Mouse (Mus musculus) kidney, adult 18-20 months (tissue): ENCODE measurements around the gene Ap2a1.

ENCODE experiments used
- DNase-seq: peaks from one replicate; pipeline ENCODE4 v3.0.0; 2021

Ap2a1 gene

DNA sequence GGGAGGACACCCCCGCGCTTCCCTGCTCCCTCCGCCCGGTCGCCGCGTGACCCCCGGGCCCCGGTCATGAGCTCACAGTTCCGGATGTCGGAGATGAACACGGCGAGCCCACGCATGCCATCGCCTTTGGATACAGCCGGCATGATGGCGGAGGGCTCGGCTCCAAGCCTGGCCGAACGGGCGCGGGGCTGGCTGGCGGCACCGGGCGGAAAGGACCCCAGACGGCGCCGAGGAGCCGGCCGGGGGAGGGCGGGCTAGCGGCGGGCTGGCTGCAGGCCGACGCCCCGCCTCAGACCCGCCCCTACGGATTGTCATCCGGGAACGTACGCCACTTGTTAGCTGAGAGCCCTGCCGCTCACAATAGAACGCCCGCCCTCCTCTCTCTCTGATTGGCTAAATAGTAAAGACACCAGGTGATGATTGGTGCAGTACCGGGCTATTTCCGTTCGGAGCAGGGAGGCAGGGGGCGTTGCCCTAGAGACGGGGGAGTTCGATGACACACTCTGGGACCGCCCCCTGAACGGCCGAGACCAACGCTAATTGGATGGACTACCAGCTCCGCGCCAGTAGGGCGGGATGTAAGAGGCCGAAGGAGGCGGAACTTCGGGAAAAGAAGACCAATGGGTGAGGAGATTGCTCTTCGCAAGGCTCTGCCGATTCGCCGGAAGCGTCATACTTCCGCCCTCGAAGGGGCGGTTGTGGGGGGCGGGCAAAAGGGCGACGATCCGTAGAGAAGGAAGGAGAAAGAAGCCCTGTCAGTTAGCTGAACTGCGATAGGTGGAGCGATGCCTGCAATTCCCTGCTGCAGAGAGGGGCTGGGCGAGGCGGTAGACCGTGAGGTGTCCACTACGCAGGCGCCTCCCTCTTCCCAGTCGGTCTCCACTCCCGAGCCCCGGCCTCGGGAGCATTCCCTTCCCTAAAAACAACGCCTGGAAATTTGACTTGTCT is at the start of gene Ap2a1:
TSS of gene Ap2a1 (minus strand) at position 293 of the 948 bp plus-strand sequence.
- DNase-seq = peak; percentile 99

DNA sequence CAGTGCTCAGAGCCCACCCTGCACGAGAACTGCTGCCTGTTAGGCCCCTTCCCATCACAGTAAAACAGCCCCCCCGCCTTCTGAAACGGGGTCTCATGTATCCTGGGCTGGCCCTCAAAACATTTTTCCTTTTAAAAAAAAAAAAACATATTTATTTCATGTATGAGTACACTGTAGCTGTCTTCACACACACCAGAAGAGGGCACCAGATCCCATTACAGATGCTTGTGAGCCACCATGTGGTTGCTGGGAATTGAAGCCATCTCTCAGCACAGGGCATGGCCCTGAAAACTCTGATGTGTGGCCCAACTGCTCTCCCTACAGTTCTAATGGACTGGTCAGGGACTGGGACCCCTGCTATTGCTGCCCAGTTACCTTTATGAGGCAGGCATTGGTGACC is 49.0 kb upstream of the Ap2a1 start:
- no peak for DNase-seq

DNA sequence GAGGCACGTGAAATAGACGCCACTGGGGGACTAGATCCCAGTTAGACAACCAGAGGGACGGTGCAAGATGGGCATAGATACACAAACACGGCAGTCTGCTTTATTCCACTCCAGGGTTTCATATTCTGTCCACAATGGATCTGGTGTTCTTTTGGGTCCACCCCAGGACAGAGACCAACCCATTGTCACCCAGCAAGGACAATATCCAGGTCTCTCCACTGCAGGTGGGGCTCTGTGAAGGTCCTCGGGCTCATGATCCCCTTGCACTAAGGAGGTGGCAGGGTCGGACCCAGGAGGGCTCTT is 45.8 kb upstream of the Ap2a1 start:
- no peak for DNase-seq

DNA sequence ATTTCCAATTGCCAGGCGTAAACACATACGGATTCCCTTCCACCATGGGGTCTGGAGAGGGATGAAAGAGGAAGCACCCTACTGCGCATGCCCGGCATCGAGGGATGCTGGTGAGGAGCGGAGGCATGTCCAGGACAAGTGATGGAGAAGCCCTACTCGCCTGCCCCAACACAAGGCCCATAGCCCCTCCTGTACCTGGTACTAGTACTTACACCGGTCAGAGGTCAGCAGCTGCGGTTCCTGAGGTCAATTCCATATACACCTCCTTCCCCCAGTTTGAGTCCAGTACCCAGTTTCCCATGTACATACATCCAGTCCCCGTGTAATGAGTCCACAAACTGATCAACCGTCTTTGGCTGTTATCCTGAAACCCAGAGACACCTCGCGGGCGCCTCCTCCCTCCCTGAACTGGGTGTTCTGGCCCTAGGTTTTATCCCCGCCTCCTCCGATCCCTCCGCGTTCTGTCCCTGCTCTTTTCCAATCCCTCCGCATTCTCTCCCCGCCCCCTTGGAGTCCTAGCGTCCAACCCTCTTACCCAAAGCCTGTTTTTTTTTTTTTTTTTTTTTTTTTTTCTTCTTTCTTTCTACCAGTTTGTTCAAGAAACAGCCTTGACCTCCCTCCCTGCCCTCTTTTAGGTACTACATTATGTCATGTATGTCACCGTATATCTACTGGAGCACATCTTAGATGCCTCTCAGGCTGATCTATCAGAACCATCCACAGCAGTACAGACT is 45.3 kb upstream of the Ap2a1 start, which contains the start of gene Cpt1c:
TSS of gene Cpt1c (minus strand) at position 469 of the 734 bp plus-strand sequence.
- DNase-seq = peak; percentile 62

DNA sequence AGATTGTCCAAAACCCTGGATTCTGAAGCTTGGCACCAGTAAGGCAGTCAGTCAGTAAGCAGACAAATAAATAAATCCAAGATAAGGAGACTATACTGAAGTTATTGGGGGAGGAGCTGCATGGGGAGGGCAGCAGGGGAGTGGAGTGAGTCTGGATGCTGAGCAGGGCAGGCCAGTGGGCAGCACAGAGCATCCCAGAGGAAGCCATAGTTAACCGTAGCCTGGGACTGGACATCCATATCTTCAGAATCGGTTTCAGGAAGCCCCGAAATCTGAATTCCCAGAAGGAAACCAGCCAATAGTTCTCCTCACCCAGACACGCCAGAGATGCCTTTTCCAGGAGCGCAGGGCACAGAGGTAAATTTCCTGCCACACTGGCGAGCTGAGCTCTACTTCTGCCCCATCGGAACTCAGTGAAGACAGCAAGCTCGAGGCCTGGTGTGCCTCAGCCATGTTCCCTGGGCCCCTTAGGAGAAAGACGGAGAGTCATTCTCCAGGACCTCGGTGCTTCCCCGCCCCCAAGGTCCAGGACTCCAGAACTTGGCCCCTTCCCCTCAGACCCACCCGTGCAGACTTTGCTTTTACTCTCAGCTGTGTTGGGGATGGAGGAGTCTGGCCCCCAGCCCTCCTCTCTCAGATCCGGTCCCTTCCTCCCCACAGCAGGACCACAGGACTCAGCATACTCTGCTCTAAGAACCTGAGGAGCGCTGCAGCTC is 44.3 kb upstream of the Ap2a1 start:
- no peak for DNase-seq

DNA sequence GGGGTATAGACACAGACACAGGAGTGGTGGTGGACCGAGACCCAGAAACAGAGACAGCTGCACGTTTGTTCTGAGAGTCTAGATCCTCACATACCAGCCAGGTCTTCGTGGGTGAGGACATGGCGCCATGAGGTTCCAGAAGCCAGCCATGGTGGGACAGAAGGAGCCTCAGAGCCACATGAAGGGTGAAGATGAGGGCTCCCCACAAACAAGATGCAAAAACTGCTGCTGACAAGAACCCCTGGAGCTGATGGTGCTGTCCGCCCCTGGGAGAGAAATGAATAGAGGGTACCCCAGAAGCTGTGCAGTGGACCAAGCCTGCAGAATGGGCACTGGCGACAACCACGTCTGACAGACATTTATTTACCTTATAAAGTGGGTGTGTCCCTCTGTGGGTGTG is 41.8 kb upstream of the Ap2a1 start:
- DNase-seq = no peak

DNA sequence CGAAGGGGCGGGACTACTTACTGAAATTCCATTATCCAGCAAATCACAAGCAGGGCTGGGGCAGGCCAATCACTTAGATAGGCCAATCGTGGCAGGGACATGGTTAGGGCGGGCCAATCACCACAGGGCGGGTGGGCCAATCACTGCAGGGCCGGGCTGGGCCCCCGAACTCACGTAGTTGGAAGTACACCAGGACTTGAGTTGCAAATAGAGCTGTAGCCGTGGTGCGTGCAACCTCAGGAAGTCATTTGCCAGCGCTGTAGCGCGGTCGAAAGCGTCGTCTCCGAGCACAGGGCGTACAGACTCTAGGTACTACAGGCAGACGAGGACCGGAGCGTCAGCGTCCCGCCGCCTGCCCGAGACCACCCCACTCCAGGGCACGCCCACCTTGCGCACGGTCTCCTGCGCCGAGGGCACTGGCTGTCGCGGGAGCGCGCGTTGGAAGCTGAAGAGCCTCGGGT is 41.0 kb upstream of the Ap2a1 start:
- DNase-seq = peak; percentile 84

DNA sequence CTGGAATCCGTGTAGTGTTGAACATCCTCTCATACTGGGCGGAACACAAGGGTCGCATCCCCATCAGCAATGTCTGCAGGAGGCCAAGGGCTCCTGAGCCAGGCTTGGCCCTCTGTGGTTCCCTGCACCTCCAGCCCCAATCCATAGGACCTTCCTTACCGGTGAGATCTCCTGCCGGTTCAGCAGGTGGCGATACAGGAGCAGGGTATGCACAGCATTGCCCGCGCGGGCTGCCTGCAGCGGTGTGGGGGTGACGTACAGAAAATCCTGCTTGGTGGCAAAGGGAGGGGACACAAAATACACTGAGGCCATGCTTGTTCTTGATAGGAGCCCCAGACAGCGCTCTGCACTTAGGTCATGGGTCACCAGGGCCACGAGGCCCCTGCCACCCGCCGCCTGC is 37.3 kb upstream of the Ap2a1 start:
- no peak for DNase-seq

DNA sequence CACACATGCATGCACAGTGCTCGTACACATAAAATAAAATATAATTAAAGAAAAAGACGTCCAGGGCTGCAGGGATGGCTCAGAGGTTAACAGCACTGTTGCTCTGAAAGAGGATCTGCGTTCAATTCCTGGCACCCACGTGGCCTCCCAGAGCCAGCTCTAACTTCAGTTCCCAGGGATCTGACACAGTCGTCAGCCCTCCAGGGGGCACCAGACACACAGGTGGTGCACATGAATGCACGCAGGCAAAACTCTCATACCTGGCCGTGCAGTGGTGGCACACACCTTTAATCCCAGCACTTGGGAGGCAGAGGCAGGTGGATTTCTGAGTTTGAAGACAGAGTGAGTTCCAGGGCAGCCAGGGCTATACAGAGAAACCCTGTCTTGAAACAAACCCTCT is 36.7 kb upstream of the Ap2a1 start:
- DNase-seq = peak; percentile 41

DNA sequence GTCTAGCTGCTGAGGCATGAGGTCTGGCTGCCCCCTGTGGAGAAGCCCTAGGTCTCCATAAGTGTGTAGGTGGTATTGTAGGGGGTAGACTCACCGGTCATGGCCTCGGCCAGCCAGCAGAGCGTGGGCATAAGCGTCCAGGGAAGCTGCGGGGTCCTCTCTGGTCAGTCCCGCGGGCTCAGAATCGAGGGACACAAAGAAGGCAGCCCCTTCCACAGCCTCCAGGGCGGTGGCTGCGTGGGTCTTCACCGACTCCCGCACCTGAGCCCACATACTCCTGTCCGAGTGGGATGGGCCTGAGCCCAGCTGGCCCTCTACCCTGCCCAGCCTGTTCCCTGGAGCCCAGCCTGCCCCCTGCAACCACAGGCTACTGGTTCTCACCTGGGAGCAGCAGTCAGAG is 35.7 kb upstream of the Ap2a1 start:
- DNase-seq = no peak

DNA sequence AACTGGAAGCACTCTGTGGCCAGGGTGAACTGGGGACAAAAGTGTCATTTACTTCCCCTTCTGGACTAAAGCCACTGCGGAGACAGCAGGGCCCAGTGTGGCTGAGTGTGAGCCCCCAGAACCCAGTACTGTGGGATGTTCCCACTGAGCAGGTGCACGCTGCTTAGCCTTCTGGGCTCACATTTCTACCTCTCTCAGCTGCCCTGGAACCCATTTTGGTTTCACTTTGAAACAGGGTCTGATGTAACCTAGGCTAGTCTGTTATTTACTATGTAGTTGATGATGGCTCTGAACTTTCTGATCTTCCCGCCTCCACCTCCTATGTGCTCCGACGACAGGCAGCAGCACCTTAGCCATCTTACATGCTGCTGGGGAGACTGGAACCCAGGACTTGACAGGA is 33.5 kb upstream of the Ap2a1 start:
- no peak for DNase-seq

DNA sequence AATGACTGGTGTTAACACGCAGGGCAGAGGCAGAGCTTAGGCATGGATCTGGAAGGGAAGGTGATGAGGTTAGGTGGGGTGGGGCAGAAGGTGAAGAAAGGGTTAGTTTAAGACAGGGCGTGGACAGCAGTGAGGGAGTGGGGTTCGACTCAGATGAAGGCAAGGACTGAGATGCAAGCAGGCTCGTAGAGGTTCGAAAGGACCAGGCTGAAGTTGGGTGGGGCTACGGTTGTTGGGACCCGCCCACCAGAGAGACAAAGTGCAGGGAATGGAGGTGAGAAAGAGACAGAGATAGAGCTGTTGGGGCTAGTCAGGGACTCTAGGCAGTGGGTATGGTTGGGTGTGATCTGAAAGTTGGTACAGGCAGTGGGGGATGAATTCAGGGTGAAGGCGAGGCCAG is 33.0 kb upstream of the Ap2a1 start:
- no peak for DNase-seq

DNA sequence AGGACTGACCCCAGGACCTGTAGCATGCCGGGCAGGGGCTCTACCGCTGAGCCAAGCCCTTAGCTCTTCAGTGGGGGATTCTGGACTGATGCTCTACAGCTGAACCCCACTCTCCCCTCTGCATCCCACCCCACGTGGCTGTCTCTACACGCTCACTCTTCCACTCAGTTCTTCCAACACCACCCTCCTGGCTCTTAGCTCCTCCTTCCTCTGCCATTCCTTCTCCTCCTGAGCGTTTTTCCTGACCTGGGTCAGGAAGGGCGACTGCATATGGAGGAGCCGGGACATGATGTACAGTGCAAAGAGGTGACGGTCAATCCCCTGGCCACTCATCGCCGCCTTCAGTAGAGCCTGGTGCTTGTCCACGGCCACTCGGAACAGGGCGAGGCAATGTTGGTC is 31.2 kb upstream of the Ap2a1 start:
- DNase-seq = no peak

DNA sequence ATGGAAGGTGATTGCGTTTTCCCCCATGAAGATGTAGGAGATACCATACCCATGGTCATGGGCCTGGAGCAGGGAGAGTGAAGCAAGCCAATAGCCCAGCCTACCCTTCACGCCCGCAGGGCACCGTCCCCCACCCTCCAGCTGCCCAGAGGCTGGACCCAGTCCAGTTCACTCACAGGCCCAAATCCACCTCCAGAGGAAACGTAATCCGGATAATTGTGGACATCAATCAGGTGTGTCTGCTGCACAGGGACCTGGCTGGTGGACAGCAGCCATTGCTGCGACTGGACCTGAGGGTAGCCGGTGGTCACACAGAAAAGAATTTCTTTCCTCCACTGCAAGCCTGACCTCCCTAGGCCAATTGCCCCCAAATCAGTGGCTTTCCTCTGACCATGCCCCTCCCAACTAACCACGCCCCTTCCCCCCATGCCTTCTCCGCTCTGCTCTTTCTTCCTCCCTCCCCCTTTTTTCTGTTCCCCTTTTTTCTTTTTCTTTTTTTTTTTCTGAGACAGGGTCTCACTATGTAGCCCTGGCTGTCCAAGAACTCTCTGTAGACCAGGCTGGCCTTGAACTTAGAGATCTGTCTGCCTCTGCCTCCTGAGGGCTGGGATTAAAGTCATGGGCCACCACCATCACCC is 30.7 kb upstream of the Ap2a1 start:
- no peak for DNase-seq

DNA sequence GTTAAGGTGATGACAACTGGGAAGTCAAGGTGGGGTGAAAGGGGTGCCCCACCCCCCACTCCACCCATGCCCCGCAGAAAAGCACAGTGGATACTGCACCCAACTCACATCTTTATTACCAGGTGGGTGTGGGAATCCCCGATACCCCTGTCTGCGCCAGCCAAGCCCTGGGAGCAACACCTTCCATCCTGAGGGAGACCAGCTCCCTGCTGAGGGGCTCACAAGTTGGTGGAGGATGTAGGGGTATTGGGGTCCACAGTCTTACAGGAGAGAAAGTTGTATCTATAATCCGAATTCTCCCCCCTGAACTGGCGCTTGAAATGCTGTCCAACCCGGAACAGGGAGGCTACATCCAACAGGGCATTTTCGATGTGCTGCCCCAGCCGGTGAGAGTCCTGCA is 30.0 kb upstream of the Ap2a1 start:
- no peak for DNase-seq

DNA sequence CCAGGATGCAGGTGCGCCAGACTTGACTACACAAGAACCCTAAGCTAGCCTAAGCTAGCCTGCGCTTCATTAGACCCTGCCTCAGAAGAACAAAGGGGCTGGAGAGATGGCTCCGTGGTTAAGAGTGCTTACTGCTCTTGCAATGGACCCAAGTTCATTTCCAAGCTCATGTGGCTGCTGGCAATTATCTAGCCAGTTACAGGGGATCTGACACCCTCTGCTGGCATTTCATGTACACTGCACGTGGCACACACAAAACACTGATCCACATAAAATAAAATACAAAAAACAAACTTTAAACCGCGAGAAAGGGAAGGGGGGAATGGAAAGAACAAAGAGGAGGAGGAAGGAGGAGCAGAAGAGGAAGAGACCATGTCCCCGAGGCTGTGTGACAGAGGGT is 28.9 kb upstream of the Ap2a1 start:
- peak; percentile 65 for DNase-seq

DNA sequence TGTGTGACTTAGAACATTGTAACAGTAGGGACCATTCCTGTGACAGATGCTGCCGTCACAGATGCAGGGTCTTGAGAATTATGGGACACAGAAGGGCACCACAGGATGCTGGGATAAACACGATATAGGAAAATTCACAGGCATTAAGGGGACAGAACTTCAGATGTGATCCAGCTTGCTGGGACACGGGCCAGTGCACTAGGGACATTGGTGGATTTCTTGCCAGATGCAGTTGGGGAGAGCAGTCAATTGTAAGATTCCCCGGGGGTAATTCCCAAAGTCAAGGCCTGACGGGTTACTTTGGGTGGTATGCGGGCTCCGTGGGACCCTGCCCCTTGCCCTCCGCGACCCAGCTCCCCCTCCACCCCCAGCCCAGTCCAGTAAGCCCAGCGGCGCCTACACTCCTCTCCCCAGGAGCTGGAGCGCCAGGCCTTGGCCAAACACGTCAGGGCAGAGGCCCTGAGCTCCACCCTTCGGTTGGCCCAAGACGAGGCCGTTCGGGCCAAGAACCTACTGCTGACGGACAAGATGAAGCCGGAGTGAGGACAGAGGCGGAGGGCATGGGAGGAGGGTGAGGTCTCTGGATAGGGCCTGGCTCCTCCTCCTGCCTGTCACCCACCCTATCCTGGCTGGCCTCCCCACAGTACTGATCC is 28.0 kb upstream of the Ap2a1 start:
- DNase-seq = no peak

DNA sequence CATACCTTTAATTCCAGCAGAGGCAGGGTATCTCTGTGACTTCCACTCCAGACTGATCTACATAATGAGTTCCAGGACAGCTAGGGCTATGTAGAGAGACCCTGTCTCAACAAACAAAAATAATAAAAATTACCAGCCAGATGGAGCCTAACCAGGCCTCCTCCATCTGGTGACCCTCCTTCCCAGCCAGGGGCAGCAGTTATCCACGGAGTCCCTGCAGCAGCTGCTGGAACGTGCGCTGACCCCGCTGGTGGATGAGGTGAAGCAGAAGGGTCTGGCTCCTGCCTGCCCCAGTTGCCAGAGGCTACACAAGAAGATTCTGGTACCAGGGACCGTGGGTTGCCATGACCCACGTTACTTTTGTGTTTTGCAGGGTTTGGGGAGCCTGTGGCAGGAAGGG is 27.0 kb upstream of the Ap2a1 start:
- no peak for DNase-seq

DNA sequence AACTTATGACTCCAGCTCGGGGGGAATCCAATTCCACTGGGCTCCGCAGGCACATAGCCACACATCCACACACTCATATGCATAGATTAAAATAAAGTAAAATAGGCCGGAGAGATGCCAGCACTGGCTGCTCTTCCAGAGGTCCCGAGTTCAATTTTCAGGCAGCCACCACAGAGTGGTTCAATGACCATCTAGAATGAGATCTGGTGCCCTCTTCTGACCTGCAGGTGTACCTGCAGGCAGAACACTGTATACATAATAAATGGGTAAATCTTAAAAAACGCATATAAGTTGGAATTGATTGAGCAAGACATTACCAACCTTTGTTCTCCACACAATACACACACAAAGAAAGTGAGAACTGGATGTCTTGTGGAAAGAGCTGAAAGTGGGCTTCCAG is 26.3 kb upstream of the Ap2a1 start:
- peak; percentile 18 for DNase-seq

DNA sequence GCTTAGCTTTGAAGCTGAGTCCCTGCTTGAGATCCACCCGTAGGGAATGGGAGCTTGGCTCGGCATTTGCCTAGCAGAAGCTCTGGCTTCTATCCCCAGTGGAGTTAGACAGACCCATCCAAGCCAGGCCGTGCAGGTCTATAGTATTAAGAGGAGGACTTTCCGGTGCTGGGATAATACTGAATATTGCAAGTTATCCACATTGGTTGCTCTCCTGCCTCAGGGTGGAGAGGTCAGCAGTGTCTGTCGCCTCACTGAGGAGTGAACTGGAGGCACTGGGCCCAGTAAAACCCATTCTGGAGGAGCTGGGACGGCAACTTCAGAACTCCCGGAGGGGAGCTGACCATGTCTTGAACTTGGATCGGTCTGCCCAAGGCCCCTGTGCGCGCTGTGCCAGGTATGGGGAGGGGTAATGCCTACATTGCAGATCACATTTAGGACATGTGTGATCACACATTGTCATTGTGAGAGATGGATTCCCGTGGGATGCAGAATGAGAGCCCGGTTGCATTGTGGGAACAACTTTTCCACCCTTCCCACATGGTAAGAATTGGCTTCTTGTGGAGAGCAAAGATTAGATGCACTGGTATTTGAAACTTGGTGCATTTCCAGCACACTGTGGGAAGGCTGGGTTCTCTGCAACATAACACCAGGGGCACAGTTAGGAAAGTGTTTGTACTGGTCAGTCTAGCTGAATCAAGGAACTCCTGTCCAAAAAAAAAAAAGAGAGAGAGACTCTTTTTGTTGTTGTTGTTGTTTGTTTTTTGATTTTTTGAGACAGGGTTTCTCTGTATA is 25.0 kb upstream of the Ap2a1 start:
- no peak for DNase-seq

DNA sequence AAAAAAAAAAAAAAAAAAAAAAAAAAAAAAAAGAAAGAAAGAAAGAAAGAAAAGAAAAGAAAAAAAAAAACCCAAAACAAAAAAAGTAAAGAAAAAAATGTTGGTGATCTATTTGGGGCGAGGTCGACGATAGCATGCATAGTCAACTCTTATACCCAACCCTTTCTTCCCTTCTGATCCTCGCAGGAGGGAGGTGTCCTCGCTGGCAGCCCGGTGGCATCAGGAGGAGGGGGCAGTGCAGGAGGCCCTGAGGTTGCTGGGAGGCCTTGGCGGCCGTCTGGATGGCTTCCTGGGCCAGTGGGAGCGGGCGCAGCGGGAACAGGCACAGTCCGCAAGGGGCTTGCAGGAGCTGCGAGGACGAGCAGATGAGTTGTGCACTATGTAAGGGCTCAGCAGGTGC is 24.3 kb upstream of the Ap2a1 start:
- no peak for DNase-seq
